Mouse (Mus musculus): ENCODE data around the gene Gm10717.
"Not testable (repeated sequence)": the region's sequence is repeated elsewhere in the genome, so short reads cannot be mapped to it uniquely, and the experiment has no call there.

The Gm10717 gene

GRCm38 (mm10) chr9:3025653-3026052, 436 bp downstream of the Gm10717 start:
- peak; percentile 32 to 40 for DNase-seq (ENCODE audit: low spot score in 2 of 2)

- not testable (repeated sequence) for DNase-seq (ENCODE audit: low spot score in 2 of 2)
Measured at GRCm38 (mm10) chr9:3026136-3026535, 919 bp downstream of the Gm10717 start.

GRCm38 (mm10) chr9:3026741-3027140, 1.5 kb downstream of the Gm10717 start:
- DNase-seq (ENCODE audit: low spot score in 2 of 2), result not testable (repeated sequence)

- not testable (repeated sequence) for DNase-seq (ENCODE audit: low spot score in 2 of 2)
Measured at GRCm38 (mm10) chr9:3027200-3027599, 2.0 kb downstream of the Gm10717 start.

- DNase-seq (ENCODE audit: low spot score in 2 of 2), result peak in 1 of 2 experiments; percentile 22
Measured at GRCm38 (mm10) chr9:3029276-3030000, 4.2 kb downstream of the Gm10717 start.

GRCm38 (mm10) chr9:3030677-3031318, 5.6 kb downstream of the Gm10717 start:
- DNase-seq (ENCODE audit: low spot score in 2 of 2), result not testable (repeated sequence)

GRCm38 (mm10) chr9:3034299-3034698, 9.1 kb downstream of the Gm10717 start, which contains the start of gene Gm17535:
Gene Gm17535, plus strand, starts transcription at chr9:3034599.
- not testable (repeated sequence) for DNase-seq (ENCODE audit: low spot score in 2 of 2)

- not testable (repeated sequence) for DNase-seq (ENCODE audit: low spot score in 2 of 2)
Measured at GRCm38 (mm10) chr9:3036577-3036976, 11.4 kb downstream of the Gm10717 start, which contains the start of gene Gm10715. Gene Gm10715, plus strand, starts transcription at chr9:3036877.

- DNase-seq (ENCODE audit: low spot score in 2 of 2), result not testable (repeated sequence)
Measured at GRCm38 (mm10) chr9:3038161-3038560, 12.9 kb downstream of the Gm10717 start.

All from frontal cortex, postnatal 36 days (tissue).